Mouse (Mus musculus) regulatory T cell (primary cell): Measurements from ENCODE around the gene Fbxl16.

Experiments used
- in situ Hi-C: fragments of 300-600 bp; cut with MboI, MseI; formaldehyde crosslinking; loops from one replicate; pipeline ENCODE4 v1.15.1; 2025; ENCODE audit warnings: high pct_unique_total_duplicates

Fbxl16 gene

GRCm38 (mm10) chr17:25808789-25809605 is at the start of gene Fbxl16:
Fbxl16 (plus strand) TSS chr17:25809085.
- in situ Hi-C loops: loop anchor here (5.0 kb wide), 1 partner anchor 337 kb away; no protein-coding TSS in a partner anchor

DNA sequence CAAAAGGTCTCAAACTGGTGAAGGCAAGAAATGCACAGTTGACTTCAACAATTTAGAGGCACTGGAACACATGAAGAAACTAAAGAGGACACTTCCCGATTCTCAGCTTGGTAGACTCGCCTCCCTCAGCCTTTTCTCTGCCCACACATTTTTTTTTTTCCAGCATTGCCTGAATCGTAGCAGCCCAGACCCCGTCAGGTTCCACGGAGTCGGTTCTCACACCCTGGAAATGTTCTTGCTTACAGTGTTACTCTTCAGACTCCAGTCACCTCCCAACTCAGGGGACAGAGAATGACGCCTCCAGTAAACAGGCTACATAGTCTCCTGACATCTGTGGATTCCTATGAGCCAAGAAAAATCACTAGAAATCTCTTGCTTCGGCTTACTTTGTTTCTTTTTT is 48.7 kb upstream of the Fbxl16 start:
- in situ Hi-C loops: no loop called here

GRCm38 (mm10) chr17:25761561-25761970 is 47.3 kb upstream of the Fbxl16 start:
- in situ Hi-C loops: no loop called here

GRCm38 (mm10) chr17:25762591-25762990 is 46.3 kb upstream of the Fbxl16 start:
- in situ Hi-C loops: no loop called here

GRCm38 (mm10) chr17:25765886-25766285 is 43.0 kb upstream of the Fbxl16 start:
- in situ Hi-C loops: loop anchor here (5.0 kb wide), 1 partner anchor 36 kb away; no protein-coding TSS in a partner anchor

DNA sequence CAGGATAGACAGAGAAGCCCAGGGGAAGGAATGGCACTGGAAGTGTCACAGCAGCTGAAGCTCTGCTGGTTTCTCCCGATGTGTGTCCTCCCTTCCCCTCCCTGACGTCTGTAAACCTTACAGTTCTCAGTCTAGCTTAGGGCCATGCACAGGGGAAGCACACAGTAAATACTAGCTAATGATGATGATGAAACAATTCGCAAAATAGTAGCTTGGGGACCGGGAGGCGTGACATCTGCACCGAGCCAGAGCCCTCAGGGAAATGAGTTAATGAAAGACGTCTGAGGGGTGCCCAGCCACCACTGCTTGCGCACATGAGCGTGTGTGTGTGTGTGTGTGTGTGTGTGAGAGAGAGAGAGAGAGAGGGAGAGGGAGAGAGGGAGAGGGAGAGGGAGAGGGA is 39.6 kb upstream of the Fbxl16 start:
- in situ Hi-C loops: loop anchor here (5.0 kb wide), 1 partner anchor 33 kb away; no protein-coding TSS in a partner anchor

GRCm38 (mm10) chr17:25773549-25774120 is 35.2 kb upstream of the Fbxl16 start, which contains the start of gene Narfl:
Narfl (plus strand) TSS chr17:25773776.
- in situ Hi-C loops: no loop called here

DNA sequence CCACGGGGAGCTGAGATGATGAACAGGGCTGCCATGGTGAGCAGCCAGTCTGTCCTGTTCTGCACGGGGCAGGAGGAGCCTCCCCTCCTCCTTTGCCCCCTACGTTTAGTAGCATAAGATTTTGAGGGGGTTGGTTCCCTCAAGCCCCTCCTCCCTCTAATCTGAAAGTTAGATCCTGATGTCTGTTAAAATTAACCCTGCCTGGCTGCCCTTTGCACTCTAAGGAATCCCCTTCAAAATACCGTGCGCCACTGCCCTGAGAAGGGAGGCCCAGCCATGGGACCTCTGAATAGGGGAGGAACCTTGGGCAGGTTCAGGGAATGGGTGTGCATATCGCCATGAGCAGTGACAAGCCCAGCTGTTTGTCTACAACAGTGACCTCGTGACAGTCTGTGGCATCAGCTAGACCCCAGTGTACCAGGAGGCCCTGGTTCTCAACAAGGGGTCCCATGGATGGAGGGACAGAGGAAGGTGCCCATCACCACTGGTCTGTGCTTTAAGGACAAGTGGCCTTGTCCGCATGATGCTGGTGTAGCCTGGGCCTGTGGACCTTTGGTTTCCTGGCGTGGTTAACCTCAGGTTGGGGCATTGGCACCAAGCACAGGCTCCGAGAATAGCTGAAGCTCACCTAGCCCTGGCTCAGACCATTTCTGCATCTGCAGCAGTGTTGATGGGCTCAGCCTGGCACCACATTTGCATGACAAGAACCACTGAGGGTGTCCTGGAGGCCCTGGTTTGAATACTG is 33.4 kb upstream of the Fbxl16 start:
- in situ Hi-C loops: no loop called here

DNA sequence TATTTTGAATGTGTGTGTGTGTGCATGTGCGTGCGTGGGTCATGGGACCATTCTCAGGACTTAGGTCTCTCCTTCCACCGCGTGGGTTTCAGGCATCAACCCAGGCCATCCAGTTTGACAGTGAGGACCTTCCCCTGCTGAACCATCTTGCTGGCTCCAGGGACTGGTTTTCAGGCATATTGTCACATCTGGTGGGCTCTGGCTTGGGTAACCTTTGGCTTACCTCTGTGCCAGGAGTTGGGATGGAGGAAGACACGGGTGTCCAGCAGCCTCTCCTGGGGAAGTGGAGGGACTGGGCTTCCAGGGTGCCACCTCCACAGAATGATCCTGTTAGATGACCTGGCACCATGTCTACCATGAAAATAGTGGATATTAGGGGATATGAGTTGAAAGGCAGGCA is 30.9 kb upstream of the Fbxl16 start:
- in situ Hi-C loops: no loop called here

- in situ Hi-C loops: no loop called here
These were observed 27.5 kb upstream of the Fbxl16 start for GRCm38 (mm10) chr17:25781339-25781738.

DNA sequence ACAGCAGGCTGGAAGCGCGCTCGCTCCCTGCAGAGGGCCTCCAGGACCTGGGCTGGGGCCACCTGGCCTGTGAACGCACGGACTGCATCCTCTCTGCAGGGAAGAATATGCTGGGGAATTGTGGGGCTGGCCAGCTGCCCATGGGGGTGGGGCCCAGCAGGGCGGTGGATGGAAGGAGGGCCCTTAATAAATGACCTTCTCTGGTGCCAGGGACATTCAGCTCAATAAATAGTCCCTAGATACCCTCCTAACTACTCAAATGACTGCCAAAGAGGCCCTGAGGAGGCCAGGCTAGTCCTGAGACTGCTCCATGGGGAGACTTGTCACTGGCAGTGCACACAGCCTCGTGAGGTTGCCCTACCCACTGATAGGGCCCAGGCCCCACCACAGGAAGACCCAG is 25.8 kb upstream of the Fbxl16 start:
- in situ Hi-C loops: no loop called here

GRCm38 (mm10) chr17:25783861-25784574 is 24.9 kb upstream of the Fbxl16 start:
- in situ Hi-C loops: no loop called here

- in situ Hi-C loops: no loop called here
These were observed 23.6 kb upstream of the Fbxl16 start, which contains the start of gene Haghl for GRCm38 (mm10) chr17:25785281-25785745. Haghl (minus strand) TSS chr17:25785673.

GRCm38 (mm10) chr17:25786280-25786679 is 22.6 kb upstream of the Fbxl16 start, which contains the start of gene Ccdc78:
Ccdc78 (plus strand) TSS chr17:25786580.
- in situ Hi-C loops: no loop called here

DNA sequence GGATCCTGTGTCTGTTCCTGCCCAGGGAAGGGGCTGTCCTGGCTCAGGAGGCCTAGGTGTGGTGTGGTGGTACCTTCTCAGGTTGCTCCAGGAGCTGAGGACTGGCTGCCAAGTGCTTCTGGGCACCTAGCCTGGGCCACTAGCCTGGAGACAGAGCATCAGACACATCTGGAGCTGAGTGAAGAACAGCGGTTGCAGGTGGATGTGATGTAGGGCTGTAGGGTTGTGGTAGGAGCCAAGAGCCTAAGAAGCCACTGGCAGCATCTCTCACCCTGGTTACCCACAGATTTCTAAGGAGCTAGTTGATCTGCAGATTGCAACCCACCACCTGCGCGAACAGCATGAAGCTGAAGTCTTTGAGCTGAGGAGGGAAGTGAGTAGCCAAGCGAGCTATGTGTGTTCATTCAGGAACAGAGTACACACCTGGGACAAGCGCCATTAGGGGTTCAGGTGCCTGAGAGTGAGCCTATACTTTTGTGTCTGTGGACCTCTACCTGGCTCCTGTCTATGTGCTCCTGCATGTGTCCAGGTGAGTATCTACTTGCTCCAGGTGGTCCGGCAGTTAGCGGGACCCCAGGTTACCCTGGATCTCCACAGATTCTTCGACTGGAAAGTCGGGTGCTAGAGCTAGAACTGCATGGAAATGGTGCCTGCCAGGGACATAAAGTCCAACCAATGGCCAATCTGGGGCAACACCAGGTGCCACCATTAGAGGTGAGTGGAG is 21.9 kb upstream of the Fbxl16 start:
- in situ Hi-C loops: no loop called here

- in situ Hi-C loops: loop anchor here (10.0 kb wide), 1 partner anchor 217 kb away; the partner anchor contains the start of genes Lmf1 and Sox8
These were observed 17.5 kb upstream of the Fbxl16 start for GRCm38 (mm10) chr17:25791320-25791842.

- in situ Hi-C loops: loop anchor here (10.0 kb wide), 1 partner anchor 217 kb away; the partner anchor contains the start of genes Lmf1 and Sox8
These were observed 16.9 kb upstream of the Fbxl16 start for GRCm38 (mm10) chr17:25791843-25792527.

DNA sequence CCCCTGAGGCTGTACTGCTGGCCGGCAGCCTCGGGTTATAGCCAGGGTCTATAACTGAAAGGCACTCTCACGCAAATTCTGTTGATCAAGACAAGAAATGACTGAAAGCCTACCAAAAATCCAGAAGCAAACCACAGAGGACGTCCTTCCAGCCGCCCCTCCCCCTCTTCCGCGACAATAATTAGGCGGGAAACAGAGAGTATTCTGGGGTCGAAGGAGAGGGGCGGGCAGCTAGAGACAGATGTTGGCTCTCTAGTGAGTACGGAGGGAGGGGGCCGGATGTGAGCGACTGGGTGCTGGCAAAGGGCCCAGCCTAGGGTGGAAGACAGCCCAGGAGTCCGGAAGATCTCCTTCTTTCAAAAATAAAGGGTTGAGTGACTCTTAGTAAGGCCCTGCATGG is 16.3 kb upstream of the Fbxl16 start, which contains the start of gene Fam173a:
Fam173a (minus strand) TSS at position 287 of the 400 bp plus-strand sequence.
- in situ Hi-C loops: loop anchor here (10.0 kb wide), 1 partner anchor 218 kb away; the partner anchor contains the start of genes Lmf1 and Sox8

DNA sequence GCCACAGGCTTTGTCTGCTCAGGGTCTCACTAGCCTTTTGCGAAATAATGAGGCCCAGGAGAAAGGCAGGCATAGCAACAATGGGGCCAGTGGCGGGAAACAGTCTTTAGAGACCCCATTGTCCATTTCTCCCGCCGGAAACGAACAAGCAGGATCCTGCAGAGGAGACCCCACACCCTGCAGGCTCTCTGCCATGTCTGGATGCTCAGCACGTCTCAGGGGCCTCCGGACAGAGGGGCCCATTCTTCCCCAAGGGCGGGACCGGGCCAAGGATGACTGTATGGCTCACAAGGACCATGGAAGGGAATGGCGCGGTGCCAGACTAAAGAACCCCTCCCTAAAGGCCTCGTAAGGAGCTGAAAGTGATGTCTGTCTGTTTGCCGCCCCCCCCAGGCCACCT is 14.7 kb upstream of the Fbxl16 start:
- in situ Hi-C loops: loop anchor here (10.0 kb wide), 1 partner anchor 219 kb away; the partner anchor contains the start of genes Lmf1 and Sox8
